Mouse (Mus musculus) hindbrain, embryonic 13.5 days (tissue): ENCODE results near the gene Wtap. TPM values are rescaled to one million over a fixed set of nuclear protein-coding genes. Genes with fewer than 3 reads are reported as not detected.
"Not testable (repeated sequence)": the region's sequence is repeated elsewhere in the genome, so short reads cannot be mapped to it uniquely, and the experiment has no call there.

ENCODE experiments used
- ATAC-seq: fragments of 200-750 bp; cut with Nextera tagmentation; 2 replicates; pipeline ENCODE4 v1.8.0; 2017; ENCODE audit warnings: moderate TSS enrichment; ENCODE audit not compliant: low FRiP score
- H3K27ac ChIP-seq: fragments of 300-500 bp; sonication (generic); 2 replicates; pipeline ENCODE4 v1.5.1; 2015; ENCODE audit warnings: inconsistent platforms, mild to moderate bottlenecking, moderate library complexity
- H3K27me3 ChIP-seq: fragments of 300-500 bp; sonication (generic); 2 replicates; pipeline ENCODE4 v1.6.1; 2015; ENCODE audit warnings: mild to moderate bottlenecking, inconsistent platforms
- H3K36me3 ChIP-seq: fragments of 300-500 bp; sonication (generic); 2 replicates; pipeline ENCODE4 v1.6.1; 2015; ENCODE audit warnings: mild to moderate bottlenecking, inconsistent platforms
- H3K4me1 ChIP-seq: fragments of 300-500 bp; sonication (generic); replicated peaks from 2 replicates; pipeline ENCODE4 v1.6.1; 2015; ENCODE audit warnings: inconsistent platforms
- H3K4me2 ChIP-seq: fragments of 300-500 bp; sonication (generic); 2 replicates; pipeline ENCODE4 v1.6.1; 2015; ENCODE audit warnings: inconsistent platforms, mild to moderate bottlenecking, moderate library complexity
- H3K4me3 ChIP-seq: fragments of 300-500 bp; sonication (generic); 2 replicates; pipeline ENCODE4 v1.5.1; 2015; ENCODE audit warnings: mild to moderate bottlenecking, inconsistent platforms
- H3K9ac ChIP-seq: fragments of 300-500 bp; sonication (generic); 2 replicates; pipeline ENCODE4 v1.6.1; 2015; ENCODE audit warnings: mild to moderate bottlenecking, inconsistent platforms
- H3K9me3 ChIP-seq: fragments of 300-500 bp; sonication (generic); 2 replicates; pipeline ENCODE4 v1.6.1; 2016; ENCODE audit warnings: inconsistent platforms
- WGBS: fragments of 180-500 bp; shearing (Covaris S2); methylation state at CpG from one replicate; pipeline ENCODE4 v1.1.7; 2015; 5-methylcytosine and 5-hydroxymethylcytosine counted together
- polyA plus RNA-seq: library from polyadenylated mRNA; unstranded; fragments of >200 nt; fragmentation: Nextera tagmentation; extraction: Ambion mirVana; gene quantifications from 2 replicates; pipeline ENCODE4 v1.2.1, GENCODE M21; 2015

Gene Wtap
- polyA plus RNA-seq, 1 experiment from 2014 or later: 136 TPM

DNA sequence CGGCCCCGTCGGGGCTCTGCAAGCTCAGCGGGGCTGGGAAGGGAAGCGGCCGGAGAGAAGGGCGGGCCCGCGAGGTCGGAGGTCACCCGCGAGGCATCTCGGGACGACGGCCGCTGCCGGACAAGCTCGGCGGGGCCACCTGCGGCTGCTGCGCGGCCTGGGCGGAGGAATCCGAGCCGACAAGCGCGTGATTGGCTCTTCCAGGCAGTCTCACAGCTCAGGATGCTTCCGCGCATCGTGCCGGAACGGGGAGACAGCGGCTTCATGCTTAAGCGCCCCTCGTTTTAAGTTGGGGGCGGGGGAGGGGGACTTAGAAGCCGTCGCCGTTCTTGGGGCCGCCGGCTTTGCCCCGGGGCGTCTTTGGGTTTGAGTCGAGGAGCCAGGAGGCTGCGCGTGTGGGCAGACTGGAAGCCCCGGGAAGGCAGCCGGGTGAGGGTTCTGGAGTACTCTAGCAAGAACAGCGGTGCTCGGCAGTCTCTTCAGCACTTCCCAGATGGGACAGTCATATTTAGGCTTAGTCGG, 1.4 kb downstream of the Wtap start:
- no peaks in the 10 kb centered on the region for H3K27me3 ChIP-seq
- peak overlapping the region; percentile 100 for H3K27ac ChIP-seq
- H3K36me3 ChIP-seq: peaks cover 6% of the 10 kb centered on the region
- WGBS: under 1% methylated on average over 50 of the region's 51 CpGs
- peak overlapping the region; percentile 99 for H3K4me3 ChIP-seq
- H3K9me3 ChIP-seq: no peaks in the 10 kb centered on the region
- H3K4me2 ChIP-seq: peak overlapping the region; percentile 68
- peaks cover 24% of the 10 kb centered on the region for H3K4me1 ChIP-seq
- ATAC-seq: peak; percentile 82
- peak overlapping the region; percentile 100 for H3K9ac ChIP-seq

DNA sequence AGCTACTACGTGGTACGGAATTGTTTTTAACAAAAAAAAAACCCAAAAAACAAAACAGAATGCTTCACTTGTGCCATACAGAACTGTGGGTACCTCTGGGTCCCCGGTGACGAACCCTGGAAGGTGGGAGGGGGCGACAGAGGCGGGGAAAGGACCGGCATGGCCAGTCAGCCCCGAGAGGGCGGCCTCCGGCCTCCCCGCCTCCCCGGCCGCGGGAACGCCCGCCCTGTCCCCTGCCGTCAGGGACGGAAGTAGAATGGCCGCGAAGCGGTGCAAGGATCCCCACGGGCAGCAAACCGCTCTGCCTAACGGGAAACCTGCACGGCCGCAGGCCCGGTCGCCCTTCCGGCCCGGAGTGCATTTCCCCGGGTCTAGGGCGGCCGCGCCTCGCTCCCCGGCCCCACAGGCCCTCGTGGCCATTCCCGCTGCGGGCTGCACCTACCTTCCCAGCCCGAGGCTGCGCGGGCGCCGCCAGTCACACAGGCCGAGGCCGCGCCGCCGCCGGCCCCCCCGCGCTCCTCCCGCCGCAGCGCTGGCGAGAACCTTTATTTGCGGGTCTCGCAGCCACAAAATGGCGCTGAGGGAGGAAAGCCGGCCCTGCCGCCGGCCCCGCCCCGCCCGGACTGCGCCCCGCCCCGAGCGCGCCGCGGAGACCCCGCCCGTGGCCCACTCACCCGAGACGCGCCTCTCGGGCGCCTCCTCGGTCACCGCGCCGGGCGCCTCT, 2.2 kb downstream of the Wtap start:
- Histone ChIP-seq H3K27me3 (no peaks in the 10 kb centered on the region), H3K4me3 (peak overlapping the region; percentile 99), H3K9me3 (no peaks in the 10 kb centered on the region), H3K36me3 (peaks cover 6% of the 10 kb centered on the region), H3K9ac (peak overlapping the region; percentile 100), H3K4me2 (peak overlapping the region; percentile 81), H3K27ac (peak overlapping the region; percentile 100), H3K4me1 (peaks cover 24% of the 10 kb centered on the region)
- peak; percentile 91 for ATAC-seq
- 0% methylated on average over 62 of the region's 84 CpGs for WGBS

- Histone ChIP-seq H3K27ac (peak overlapping the region; percentile 100), H3K9me3 (no peaks in the 10 kb centered on the region), H3K27me3 (no peaks in the 10 kb centered on the region), H3K4me1 (peaks cover 24% of the 10 kb centered on the region), H3K4me2 (peak overlapping the region; percentile 81), H3K9ac (peak overlapping the region; percentile 100), H3K36me3 (peaks cover 6% of the 10 kb centered on the region), H3K4me3 (peak overlapping the region; percentile 99)
- ATAC-seq: no peak
- WGBS: 6% methylated on average over 12 of the region's 12 CpGs
Observed at GRCm38 (mm10) chr17:12991194-12991634, 2.8 kb downstream of the Wtap start.

DNA sequence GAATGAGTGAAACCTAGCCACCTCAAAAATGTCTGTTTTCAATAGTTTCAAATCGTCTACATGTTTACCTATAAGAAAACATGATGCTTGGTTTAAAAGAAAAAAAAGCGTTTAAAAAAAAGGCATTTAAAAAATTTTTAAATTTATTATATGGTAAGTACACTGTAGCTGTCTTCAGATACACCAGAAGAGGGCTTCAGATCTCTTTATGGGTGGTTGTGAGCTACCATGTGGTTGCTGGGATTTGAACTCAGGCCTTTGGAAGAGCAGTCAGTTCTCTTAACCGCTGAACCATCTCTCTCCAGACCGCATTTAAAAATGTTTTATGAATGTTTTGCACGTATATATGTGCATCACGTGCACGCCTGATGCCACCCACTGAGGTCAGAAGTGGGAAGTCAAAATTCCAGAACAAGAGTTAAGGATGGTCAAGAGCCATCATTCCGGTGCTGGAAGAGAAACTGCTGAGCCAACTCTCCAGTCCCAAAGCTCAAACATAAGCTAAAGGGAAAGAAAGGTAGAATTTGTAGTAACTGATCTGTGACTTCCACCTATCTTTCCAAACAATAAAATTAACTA, 3.3 kb downstream of the Wtap start:
- peaks cover 6% of the 10 kb centered on the region for H3K36me3 ChIP-seq
- H3K9ac ChIP-seq: peak overlapping the region; percentile 100
- no peak for ATAC-seq
- H3K4me3 ChIP-seq: peak overlapping the region; percentile 99
- peaks cover 24% of the 10 kb centered on the region for H3K4me1 ChIP-seq
- no peaks in the 10 kb centered on the region for H3K9me3 ChIP-seq
- peak overlapping the region; percentile 100; the same call in 1 of the 2 replicates for H3K27ac ChIP-seq
- no peaks in the 10 kb centered on the region for H3K27me3 ChIP-seq
- peak overlapping the region; percentile 81 for H3K4me2 ChIP-seq
- WGBS: 55% methylated on average over 8 of the region's 8 CpGs

- not testable (repeated sequence) for H3K4me2 ChIP-seq, H3K27me3 ChIP-seq, H3K4me3 ChIP-seq, H3K9me3 ChIP-seq, H3K9ac ChIP-seq, H3K27ac ChIP-seq, ATAC-seq
- peaks cover 24% of the 10 kb centered on the region for H3K4me1 ChIP-seq
- H3K36me3 ChIP-seq: peaks cover 24% of the 10 kb centered on the region
- 98% methylated on average over 8 of the region's 8 CpGs for WGBS
Observed at GRCm38 (mm10) chr17:12988096-12988495, 5.9 kb downstream of the Wtap start.

DNA sequence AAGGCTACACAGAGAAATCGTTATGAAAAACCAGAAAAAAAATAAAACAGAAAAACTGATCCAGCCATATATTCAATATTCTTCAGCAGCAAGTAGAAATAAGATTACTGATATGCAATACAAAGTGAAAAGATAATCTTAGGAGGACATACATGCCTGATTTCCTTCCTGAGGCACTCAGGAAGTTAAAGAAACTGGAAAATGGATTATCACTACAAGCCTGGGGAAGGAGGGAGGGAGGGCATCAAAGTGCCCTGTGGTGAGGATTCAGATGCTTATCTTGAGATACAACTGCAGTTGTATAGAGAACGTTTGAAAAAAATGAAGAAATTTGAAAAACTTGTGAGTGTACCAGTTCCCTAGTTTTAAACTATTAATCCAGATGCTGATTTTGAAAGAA, 10.0 kb downstream of the Wtap start:
- Histone ChIP-seq H3K9ac (no peak overlapping the region), H3K4me2 (no peak overlapping the region), H3K27ac (no peak overlapping the region), H3K27me3 (no peaks in the 10 kb centered on the region), H3K4me1 (peaks cover 6% of the 10 kb centered on the region; the same call in 1 of the 2 replicates), H3K9me3 (no peaks in the 10 kb centered on the region), H3K4me3 (no peak overlapping the region), H3K36me3 (peaks cover 56% of the 10 kb centered on the region)
- WGBS: 90% methylated on average over 2 of the region's 2 CpGs
- ATAC-seq: no peak

- no peak overlapping the region for H3K27ac ChIP-seq
- H3K4me1 ChIP-seq: no peaks in the 10 kb centered on the region
- WGBS: 96% methylated on average over 1 of the region's 1 CpGs
- no peak overlapping the region for H3K9ac ChIP-seq
- no peak overlapping the region for H3K4me2 ChIP-seq
- no peak for ATAC-seq
- H3K4me3 ChIP-seq: no peak overlapping the region
- no peaks in the 10 kb centered on the region for H3K27me3 ChIP-seq
- H3K9me3 ChIP-seq: no peaks in the 10 kb centered on the region
- peaks cover 71% of the 10 kb centered on the region for H3K36me3 ChIP-seq
Observed at GRCm38 (mm10) chr17:12978546-12978945, 15.4 kb downstream of the Wtap start.

GRCm38 (mm10) chr17:12973851-12974250, 20.1 kb downstream of the Wtap start:
- Histone ChIP-seq H3K27me3 (no peaks in the 10 kb centered on the region), H3K9me3 (no peaks in the 10 kb centered on the region), H3K27ac (no peak overlapping the region), H3K36me3 (peaks cover 52% of the 10 kb centered on the region), H3K4me3 (no peak overlapping the region), H3K4me2 (no peak overlapping the region), H3K4me1 (no peaks in the 10 kb centered on the region), H3K9ac (no peak overlapping the region)
- ATAC-seq: no peak
- 87% methylated on average over 2 of the region's 2 CpGs for WGBS

GRCm38 (mm10) chr17:12967173-12967572, 26.8 kb downstream of the Wtap start:
- WGBS: 92% methylated on average over 2 of the region's 2 CpGs
- H3K36me3 ChIP-seq: peaks cover 31% of the 10 kb centered on the region

GRCm38 (mm10) chr17:12963476-12963875, 30.5 kb downstream of the Wtap start:
- Histone ChIP-seq H3K4me2 (no peak overlapping the region), H3K4me3 (no peak overlapping the region), H3K27me3 (no peaks in the 10 kb centered on the region), H3K27ac (no peak overlapping the region), H3K9me3 (no peaks in the 10 kb centered on the region), H3K36me3 (peaks cover 27% of the 10 kb centered on the region), H3K4me1 (peaks cover 15% of the 10 kb centered on the region), H3K9ac (no peak overlapping the region)
- WGBS: 83% methylated on average over 3 of the region's 3 CpGs
- no peak for ATAC-seq

More at GRCm38 (mm10) chr17:12967173-12967572, 26.8 kb downstream of the Wtap start:
- H3K4me3 ChIP-seq: no peak overlapping the region
- H3K27me3 ChIP-seq: no peaks in the 10 kb centered on the region
- H3K4me2 ChIP-seq: no peak overlapping the region
- no peak overlapping the region for H3K9ac ChIP-seq
- no peak overlapping the region for H3K27ac ChIP-seq
- H3K4me1 ChIP-seq: no peaks in the 10 kb centered on the region
- no peak for ATAC-seq
- no peaks in the 10 kb centered on the region for H3K9me3 ChIP-seq

DNA sequence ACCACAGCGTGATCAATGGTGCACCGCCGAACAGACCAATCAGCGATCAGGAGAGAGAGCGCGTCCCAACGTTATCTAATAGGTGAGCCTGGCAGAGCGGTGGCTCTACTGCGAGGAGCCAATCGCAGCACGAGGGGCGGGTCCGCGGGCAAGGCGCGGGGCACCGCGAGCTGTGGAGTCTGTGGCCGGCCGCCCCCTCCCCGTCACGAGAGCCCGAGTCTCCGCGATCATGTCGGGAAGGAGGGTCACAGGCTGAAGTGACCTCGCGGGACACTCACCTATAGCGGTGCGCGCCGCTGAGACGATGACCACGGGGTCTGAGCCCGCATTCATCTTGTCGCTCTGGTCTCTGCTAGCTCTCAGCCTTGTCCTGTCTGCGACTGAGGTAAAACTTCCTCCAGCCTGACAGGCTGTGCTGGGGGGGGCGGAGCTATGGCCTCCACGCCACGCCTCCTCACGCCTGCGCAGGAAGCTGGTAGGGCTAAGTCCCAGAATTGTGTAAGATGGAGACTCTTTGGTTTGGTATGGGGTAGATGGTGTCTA, 33.6 kb downstream of the Wtap start, which contains the start of gene Acat2:
Gene Acat2 (minus strand): TSS at position 417 of the 543 bp plus-strand sequence.
- H3K27ac ChIP-seq: peak within 1 kb of the TSS; percentile 95
- H3K9me3 ChIP-seq: no peaks in the 10 kb centered on the region
- peaks cover 25% of the 10 kb centered on the region for H3K4me1 ChIP-seq
- no peaks in the 10 kb centered on the region for H3K27me3 ChIP-seq
- ATAC-seq: peak; percentile 99
- peak within 1 kb of the TSS; percentile 78 for H3K4me2 ChIP-seq
- H3K9ac ChIP-seq: peak within 1 kb of the TSS; percentile 70
- peak within 1 kb of the TSS; percentile 60 for H3K4me3 ChIP-seq
- H3K36me3 ChIP-seq: peaks cover 24% of the 10 kb centered on the region
- WGBS: 0% methylated on average over 37 of the region's 42 CpGs

GRCm38 (mm10) chr17:12959377-12959776, 34.6 kb downstream of the Wtap start:
- not testable (repeated sequence) for H3K27ac ChIP-seq, ATAC-seq, H3K9me3 ChIP-seq, H3K27me3 ChIP-seq
- H3K4me2 ChIP-seq: peak overlapping the region; percentile 58
- H3K36me3 ChIP-seq: peaks cover 24% of the 10 kb centered on the region
- 12% methylated on average over 2 of the region's 2 CpGs for WGBS
- peak overlapping the region; percentile 35 for H3K4me3 ChIP-seq
- H3K9ac ChIP-seq: peak overlapping the region; percentile 61; the same call in 1 of the 2 replicates
- H3K4me1 ChIP-seq: peaks cover 25% of the 10 kb centered on the region
